Mouse (Mus musculus) kidney, adult 9 months (tissue): ENCODE measurements around the gene Elfn1.
A peak's percentile ranks its signal among the peaks of the same experiment; 100 is the strongest.

Experiments used
- DNase-seq: peaks from one replicate; pipeline ENCODE4 v3.0.0; 2022

Elfn1 gene

GRCm38 (mm10) chr5:139977476-139977875, 69.7 kb downstream of the Elfn1 start:
- no peak for DNase-seq

GRCm38 (mm10) chr5:139978525-139979276, 71.0 kb downstream of the Elfn1 start:
- DNase-seq: no peak

GRCm38 (mm10) chr5:139979371-139979770, 71.6 kb downstream of the Elfn1 start:
- no peak for DNase-seq

GRCm38 (mm10) chr5:139981976-139982375, 74.2 kb downstream of the Elfn1 start:
- DNase-seq: no peak

GRCm38 (mm10) chr5:139985073-139985746, 77.5 kb downstream of the Elfn1 start:
- peak; percentile 52 for DNase-seq

- DNase-seq: no peak
Observed at GRCm38 (mm10) chr5:139991531-139991930, 83.8 kb downstream of the Elfn1 start.

- DNase-seq: peak; percentile 27
Observed at GRCm38 (mm10) chr5:139998321-139998720, 90.6 kb downstream of the Elfn1 start.

GRCm38 (mm10) chr5:139998916-139999315, 91.2 kb downstream of the Elfn1 start:
- no peak for DNase-seq

- no peak for DNase-seq
Observed at GRCm38 (mm10) chr5:140002541-140002940, 94.8 kb downstream of the Elfn1 start.

GRCm38 (mm10) chr5:140006861-140007260, 99.1 kb downstream of the Elfn1 start:
- no peak for DNase-seq

GRCm38 (mm10) chr5:140007656-140008522, 100.1 kb downstream of the Elfn1 start:
- DNase-seq: no peak

GRCm38 (mm10) chr5:140008523-140008806, 100.7 kb downstream of the Elfn1 start:
- DNase-seq: no peak

GRCm38 (mm10) chr5:140009083-140009655, 101.4 kb downstream of the Elfn1 start:
- no peak for DNase-seq

GRCm38 (mm10) chr5:140010405-140010804, 102.7 kb downstream of the Elfn1 start:
- no peak for DNase-seq

GRCm38 (mm10) chr5:140012286-140012967, 104.7 kb downstream of the Elfn1 start:
- no peak for DNase-seq

GRCm38 (mm10) chr5:140013652-140014051, 105.9 kb downstream of the Elfn1 start:
- no peak for DNase-seq

- DNase-seq: no peak
Observed at GRCm38 (mm10) chr5:140016896-140017295, 109.2 kb downstream of the Elfn1 start.

GRCm38 (mm10) chr5:140018780-140019179, 111.0 kb downstream of the Elfn1 start:
- DNase-seq: no peak

GRCm38 (mm10) chr5:140019616-140020015, 111.9 kb downstream of the Elfn1 start:
- DNase-seq: no peak

GRCm38 (mm10) chr5:140021755-140022154, 114.0 kb downstream of the Elfn1 start:
- no peak for DNase-seq

- DNase-seq: no peak
Observed at GRCm38 (mm10) chr5:140022861-140023260, 115.1 kb downstream of the Elfn1 start.

GRCm38 (mm10) chr5:140023941-140024500, 116.3 kb downstream of the Elfn1 start:
- DNase-seq: peak; percentile 91
